Mouse (Mus musculus) brown adipose tissue, adult 24 weeks (tissue): ENCODE measurements around the gene Ide. TPM values are rescaled to one million over a fixed set of nuclear protein-coding genes. Genes with fewer than 3 reads are reported as not detected.

Experiments used
- H3K27ac ChIP-seq: fragments of 200-500 bp; replicated peaks from 2 replicates; pipeline ENCODE4 v1.5.1; 2012; ENCODE audit warnings: low read depth, mild to moderate bottlenecking, low read length
- H3K4me1 ChIP-seq: fragments of 200-500 bp; 2 replicates; pipeline ENCODE4 v1.6.1; 2012; ENCODE audit warnings: low read length, mixed read lengths; ENCODE audit not compliant: control insufficient read depth, insufficient read depth, insufficient read length
- H3K4me3 ChIP-seq: fragments of 200-500 bp; 2 replicates; pipeline ENCODE4 v1.5.1; 2012; ENCODE audit warnings: low read depth, mild to moderate bottlenecking, low read length, moderate library complexity; ENCODE audit not compliant: insufficient read depth
- polyA plus RNA-seq: library from polyadenylated mRNA; stranded (reverse); fragments of >200 nt; gene quantifications from 2 replicates; pipeline ENCODE4 v1.2.4, GENCODE M21; 2012; ENCODE audit not compliant: missing spikeins, insufficient read depth, insufficient read length

The Ide gene
- polyA plus RNA-seq, result 88.9 and 118 TPM in 2 replicates

DNA sequence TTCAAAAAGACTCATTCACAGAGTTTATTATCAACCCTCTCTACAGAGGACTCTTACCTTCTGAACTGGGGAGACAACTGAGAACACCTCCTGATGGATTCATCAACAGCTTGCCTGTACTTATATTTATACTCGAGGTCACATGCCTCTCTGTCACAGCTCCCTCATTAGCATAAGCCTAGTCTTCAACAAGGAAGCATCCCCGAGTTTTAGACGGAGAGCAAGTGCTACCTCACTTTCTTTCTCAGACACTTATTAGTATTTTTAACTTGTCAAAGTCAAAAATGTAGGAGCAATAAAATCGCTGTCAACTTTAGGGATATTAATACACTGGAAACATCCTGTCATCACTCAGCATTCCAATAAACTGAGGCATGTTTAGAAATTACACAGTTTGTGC lies at the start of gene Ide:
TSS of gene Ide (minus strand) at position 101 of the 400 bp plus-strand sequence.
- H3K4me1 ChIP-seq, result no peaks in the 10 kb centered on the region
- no peak within 1 kb of the TSS for H3K27ac ChIP-seq
- H3K4me3 ChIP-seq, result no peak within 1 kb of the TSS

DNA sequence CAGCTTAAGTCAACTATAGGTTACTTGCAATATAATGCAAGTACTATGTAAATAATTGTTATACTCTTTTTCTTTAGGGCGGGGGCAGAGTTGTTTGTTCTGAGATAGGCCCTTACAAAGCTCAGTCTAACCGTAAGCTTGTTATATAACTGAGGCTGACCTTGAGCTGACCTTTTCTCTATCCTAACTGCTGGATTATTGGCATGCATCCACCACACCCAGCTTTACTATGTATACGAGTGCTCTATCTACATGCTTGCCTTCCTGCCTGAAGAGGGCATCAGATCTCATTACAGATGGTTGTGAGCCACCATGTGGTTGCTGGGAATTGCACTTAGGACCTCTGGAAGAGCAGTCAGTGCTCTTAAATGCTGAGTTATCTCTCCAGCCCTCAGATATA lies 48.5 kb upstream of the Ide start:
- no peak overlapping the region for H3K4me3 ChIP-seq
- no peaks in the 10 kb centered on the region for H3K4me1 ChIP-seq
- H3K27ac ChIP-seq, result no peak overlapping the region

DNA sequence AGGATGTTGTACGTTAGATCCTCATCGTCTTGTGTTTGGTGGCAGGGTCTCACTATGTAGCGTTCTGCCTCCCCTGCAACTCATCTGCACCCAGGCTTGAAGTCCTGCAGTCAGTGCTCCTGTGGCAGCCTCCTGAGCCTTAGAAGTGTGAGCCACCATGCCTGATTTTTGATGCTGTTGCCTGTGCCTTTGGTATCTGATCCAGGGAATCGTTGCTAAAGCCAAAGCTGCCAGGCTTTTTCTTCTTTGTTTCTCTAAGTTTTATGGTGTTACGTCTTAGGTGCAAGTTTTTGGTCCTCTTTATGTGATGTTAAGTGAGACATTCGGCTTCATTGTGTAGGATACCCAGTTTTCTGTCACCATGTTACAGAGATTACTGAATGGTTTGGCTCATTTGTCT lies 41.2 kb upstream of the Ide start:
- Histone ChIP-seq H3K4me3 (no peak overlapping the region), H3K27ac (no peak overlapping the region), H3K4me1 (no peaks in the 10 kb centered on the region)

DNA sequence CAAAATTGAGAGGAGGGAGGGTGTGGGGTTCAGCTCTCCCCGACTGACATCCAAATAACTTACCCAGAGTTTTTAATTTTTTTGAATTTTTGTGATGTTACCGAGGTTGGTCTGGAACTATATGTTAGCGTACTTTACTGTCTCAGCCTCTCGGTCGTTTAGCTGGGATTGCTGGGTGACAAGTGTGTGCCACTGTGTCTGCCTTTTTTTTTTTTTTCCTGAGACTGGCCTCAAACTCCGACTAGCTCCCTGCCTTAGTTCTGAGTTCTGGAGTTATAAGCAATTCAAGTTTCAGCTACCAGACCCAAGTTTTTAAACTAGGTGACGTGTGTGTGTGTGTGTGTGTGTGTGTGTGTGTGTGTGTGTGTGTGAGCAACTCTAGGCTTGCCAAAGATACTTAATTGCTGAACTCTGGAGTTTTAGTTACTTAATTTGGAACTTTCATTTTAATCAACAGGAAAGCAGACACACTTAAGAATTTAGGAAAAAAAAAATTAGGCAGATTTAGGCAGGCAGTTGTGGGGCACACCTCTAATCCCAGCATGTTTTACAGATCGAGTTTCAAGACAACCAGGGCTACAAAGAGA lies 39.8 kb upstream of the Ide start:
- H3K4me1 ChIP-seq, result no peaks in the 10 kb centered on the region
- no peak overlapping the region for H3K27ac ChIP-seq
- H3K4me3 ChIP-seq, result peak overlapping the region; percentile 28; the same call in 1 of the 2 replicates

DNA sequence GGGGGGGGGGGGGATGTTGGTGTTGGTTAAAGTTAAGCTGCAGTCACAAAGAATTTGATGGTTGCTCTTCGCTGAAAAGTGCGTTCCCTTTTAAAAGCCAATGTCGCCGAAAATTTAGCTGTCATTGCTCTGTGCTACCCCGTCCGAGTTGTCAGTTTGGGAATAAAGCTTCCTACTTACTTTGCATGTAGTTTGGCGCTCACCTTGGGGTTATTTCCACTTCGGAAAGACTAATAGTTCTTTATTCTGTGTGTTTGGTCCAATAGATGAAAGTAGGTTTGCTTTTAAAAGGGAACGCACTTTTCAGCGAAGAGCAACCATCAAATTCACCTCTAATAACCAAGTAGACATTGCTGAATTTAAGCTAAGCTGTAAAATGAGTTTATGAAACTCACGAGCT lies 39.2 kb upstream of the Ide start:
- H3K4me3 ChIP-seq, result peak overlapping the region; percentile 80
- H3K27ac ChIP-seq, result no peak overlapping the region
- no peaks in the 10 kb centered on the region for H3K4me1 ChIP-seq

DNA sequence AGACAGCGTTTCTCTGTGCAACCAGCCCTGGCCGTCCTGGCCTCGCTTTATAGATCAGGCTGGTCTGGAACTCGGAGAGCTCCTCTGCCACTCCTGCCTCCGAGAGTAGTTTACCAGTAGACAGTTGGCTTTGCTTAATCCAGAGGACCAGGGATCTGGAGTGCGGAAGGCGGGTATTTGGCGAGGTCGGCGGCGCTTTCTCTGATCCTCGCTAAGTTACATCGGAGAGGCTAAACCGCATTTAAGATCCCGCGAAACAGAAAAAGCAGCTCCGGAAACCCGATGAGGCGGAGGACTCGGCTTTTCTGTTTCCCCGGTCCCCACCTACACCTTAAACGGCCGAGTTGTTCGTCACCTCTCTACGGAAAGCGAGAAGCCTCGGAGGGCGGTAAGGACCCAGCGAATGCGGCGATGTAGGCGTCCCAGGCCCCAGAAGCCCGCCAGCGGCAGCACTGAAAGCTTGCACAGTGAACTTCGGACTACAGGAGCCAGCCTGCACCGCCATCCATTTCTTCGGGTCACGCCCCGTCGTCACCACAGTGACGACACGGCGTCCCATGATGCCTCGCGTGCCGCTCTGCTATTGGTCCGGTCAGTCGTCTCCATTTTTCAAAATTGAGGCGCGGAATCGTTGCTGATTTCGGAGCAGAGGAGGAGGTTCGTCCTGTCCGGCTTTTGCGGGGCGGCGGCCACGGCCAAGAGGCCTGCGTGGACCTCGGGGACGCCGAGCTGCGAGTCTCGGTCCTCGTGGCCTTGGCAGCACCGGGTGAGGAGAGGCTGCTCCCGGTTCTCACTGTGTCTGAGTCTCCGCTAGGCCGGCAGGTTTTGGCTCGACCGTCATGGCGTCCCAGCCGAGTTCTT lies 38.3 kb upstream of the Ide start, which contains the start of gene Kif11:
TSS of gene Kif11 (plus strand) at position 649 of the 861 bp plus-strand sequence.
- H3K27ac ChIP-seq, result peak within 1 kb of the TSS; percentile 82
- no peaks in the 10 kb centered on the region for H3K4me1 ChIP-seq
- H3K4me3 ChIP-seq, result peak within 1 kb of the TSS; percentile 80

DNA sequence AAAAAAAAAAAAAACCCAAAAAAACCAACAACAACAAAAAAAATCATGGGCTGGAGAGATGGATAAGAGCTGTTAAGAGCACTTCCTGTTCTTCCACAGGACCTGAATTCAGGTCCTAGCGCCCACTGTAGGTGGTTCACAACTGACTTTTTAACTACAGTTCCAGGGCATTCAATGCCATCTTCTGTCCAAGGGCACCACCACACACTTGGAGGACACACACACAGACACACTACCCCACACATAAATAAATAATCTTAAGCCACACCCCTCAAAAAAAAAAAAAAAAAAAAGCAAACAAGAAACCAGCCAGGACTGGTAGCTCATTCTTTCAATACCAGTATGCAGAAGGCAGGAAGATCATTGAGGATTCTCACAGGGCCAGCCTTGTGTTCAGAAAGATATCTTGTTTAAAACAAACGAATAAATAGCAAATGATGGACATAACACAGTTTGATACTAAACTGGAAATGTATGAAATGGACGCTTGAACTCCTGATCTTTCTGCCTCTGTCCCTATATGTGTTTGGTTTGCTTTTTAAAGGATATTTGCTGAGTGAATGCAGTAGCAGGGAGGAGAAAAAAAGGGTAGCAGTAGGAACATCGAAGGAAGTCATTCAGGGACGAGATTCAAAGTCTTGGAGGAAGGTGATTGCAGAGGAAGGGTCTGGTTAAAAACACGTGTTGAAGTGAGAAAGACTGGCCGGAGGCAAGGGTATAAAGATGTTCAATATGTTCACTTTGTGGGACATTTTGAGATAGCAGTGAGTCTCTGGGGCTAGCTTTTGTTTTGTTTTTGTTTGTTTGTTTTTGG lies 37.5 kb upstream of the Ide start:
- Histone ChIP-seq H3K4me1 (no peaks in the 10 kb centered on the region), H3K4me3 (peak overlapping the region; percentile 75), H3K27ac (peak overlapping the region; percentile 82)

DNA sequence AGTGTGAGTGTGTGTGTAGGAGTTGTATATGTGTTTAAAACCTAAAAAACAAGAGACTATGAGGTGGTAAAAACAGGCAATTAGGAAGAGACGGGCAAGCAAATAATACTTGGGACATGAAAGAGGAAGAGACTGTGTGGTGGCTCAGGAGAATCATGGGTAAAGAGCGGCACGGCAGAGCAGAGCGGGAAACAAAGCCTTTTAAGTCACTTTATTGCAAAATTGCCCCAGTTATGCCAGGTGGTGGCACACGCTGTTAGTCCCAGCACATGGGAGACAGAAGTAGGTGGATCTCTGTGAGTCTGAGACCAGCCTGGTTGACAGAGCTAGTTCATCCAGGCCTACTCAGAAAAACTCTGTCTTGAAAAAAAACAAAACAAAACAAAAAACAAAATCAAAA lies 32.7 kb upstream of the Ide start:
- no peaks in the 10 kb centered on the region for H3K4me1 ChIP-seq
- no peak overlapping the region for H3K4me3 ChIP-seq
- H3K27ac ChIP-seq, result no peak overlapping the region

DNA sequence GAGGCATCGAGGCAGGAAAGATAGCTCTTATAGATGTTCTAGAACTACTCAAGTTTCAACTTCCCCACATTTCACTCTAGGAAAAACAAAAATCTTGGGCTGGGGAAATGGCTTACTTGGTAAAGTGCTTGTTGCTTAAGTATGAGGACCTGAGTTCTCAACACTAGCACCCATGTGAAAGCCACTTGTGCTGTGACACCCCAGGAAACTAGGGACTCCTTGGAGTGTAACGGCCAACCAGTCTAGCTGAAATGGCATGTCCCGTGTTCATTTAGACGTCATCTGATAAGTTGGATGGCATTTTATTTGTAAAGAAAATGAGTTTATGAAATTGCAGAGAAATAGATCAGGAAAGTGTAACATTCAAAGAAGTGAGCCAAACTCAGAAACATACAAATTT lies 32.3 kb upstream of the Ide start:
- no peak overlapping the region for H3K27ac ChIP-seq
- H3K4me1 ChIP-seq, result no peaks in the 10 kb centered on the region
- no peak overlapping the region for H3K4me3 ChIP-seq

DNA sequence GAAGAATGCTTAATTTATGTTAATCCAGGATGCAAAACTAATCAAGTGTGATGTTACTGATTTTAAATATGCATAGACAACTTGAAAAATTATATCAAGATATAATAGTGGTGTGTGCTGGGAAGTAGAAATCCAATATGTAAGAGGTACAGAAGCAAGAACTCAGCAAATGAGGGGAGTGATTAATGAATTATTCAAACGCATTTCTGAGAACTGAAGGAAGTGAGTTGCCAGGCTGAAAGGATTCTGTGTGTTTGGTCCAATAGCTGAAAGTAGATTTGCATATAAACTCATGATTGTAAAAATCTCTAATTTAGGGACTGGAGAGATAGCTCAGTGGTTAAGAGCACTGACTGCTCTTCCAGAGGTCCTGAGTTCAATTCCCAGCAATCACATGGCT lies 31.3 kb upstream of the Ide start:
- no peaks in the 10 kb centered on the region for H3K4me1 ChIP-seq
- H3K4me3 ChIP-seq, result no peak overlapping the region

DNA sequence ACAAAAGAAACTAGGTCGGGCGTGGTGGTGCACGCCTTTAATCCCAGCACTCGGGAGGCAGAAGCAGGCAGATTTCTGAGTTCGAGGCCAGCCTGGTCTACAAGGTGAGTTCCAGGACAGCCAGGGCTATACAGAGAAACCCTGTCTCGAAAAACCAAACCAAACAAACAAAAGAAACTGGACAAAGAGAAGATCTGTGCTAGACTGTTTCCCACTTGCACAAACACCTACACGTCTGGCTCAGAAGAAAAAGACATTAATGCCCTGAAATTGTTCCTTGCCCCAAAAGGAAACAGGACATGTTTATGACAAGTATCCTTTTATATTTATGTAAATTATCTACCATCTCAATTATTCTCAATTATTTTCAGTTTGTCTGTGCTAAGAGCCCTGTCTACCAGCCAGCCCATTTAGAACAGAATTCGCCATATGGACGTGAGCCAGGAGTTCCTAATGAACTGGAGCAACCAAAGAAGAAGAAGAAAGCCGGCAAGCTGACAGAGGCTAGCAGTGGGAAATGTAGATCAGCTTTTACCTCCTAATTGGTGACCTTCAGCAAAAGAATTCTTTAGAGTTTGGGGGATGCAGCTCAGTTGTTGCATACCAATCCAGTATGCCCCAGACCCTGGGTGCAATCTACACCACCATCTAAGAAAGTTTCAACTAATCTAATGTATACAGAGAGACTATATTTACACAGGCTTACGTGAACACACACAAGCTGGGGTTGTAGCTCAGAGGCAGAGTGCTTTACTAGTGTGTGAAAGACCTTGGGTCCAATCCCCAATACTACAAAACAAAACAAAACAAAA lies 25.7 kb upstream of the Ide start:
- Histone ChIP-seq H3K4me3 (no peak overlapping the region), H3K4me1 (no peaks in the 10 kb centered on the region), H3K27ac (no peak overlapping the region)

More for the DNA sequence above, 31.3 kb upstream of the Ide start:
- H3K27ac ChIP-seq, result no peak overlapping the region

DNA sequence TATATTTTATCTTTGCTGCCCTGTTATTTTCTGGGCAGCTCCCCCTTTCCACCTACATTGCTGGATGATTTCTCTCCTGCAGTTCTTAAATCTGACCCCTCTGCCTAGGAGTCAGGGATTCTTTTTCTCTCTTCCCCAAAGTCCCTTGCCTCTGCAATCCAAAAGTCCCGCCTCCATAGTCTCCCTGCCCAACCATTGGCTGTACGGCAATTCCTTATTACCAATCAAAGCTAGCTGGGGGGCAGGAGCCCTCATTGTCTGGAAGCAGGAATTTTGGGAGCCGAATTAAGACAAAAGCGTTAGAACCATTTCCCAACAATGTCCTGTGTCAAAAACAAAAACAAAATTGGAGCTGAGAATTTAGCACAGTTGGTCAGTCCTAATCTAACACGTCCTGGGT lies 24.9 kb upstream of the Ide start:
- Histone ChIP-seq H3K4me3 (no peak overlapping the region), H3K4me1 (no peaks in the 10 kb centered on the region), H3K27ac (no peak overlapping the region)

DNA sequence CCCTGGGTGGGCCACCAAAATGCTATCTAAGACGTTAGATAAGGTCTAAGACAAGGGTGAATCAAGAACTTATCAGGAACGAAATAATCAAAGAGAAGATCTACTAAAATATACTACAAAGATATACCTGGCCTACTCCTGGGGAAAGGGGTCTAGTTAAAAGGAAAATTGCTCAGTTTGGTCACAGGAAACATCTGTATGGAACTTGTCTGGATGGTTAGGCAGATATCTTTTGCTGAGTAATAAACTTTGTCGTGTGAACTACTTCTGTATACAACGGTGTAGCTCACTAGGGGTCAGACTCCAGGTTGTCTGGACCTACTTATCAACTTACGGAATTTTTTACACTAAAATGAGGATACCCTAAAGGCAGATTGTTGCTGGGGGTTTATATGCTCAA lies 22.4 kb upstream of the Ide start:
- no peak overlapping the region for H3K4me3 ChIP-seq
- H3K4me1 ChIP-seq, result no peaks in the 10 kb centered on the region
- H3K27ac ChIP-seq, result no peak overlapping the region

DNA sequence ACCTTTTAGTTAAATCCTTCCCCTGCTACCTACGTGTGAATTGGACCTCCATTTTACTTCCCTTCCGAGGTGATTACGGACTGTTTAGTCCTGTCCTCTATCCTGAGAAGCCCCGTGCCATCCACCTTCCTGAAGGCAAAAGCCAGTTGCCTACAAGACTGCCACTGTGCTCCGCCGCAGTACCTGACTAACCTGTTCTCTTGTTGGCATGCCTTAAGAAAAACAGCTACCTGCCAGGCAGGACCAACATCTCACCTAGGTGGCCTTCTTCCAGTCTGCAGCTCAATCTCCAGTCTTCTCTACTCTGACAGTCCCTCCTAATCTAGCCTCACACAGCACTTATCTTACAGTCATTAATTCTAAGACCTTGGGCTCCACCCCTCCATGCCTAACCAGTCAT lies 15.7 kb upstream of the Ide start:
- H3K4me3 ChIP-seq, result no peak overlapping the region
- peaks cover 2% of the 10 kb centered on the region; the same call in 1 of the 2 replicates for H3K4me1 ChIP-seq
- no peak overlapping the region for H3K27ac ChIP-seq
